Mouse (Mus musculus) heart, postnatal 4 days (tissue): ENCODE data around the gene Slc5a6. TPM values are rescaled to one million over a fixed set of nuclear protein-coding genes. Genes with fewer than 3 reads are reported as not detected.

Experiments used
- DNase-seq: peaks from one replicate; pipeline ENCODE4 v3.0.0; 2021
- total RNA-seq, 2 experiments: library from RNA; stranded (reverse); gene quantifications; 2 replicates each; pipeline ENCODE4 v1.2.3; 2021

Slc5a6 gene
- total RNA-seq, result 1 to 10 TPM; 7.0 to 7.2 TPM

GRCm38 (mm10) chr5:31048763-31049641 is at the start of gene Slc5a6:
TSS of gene Slc5a6 (minus strand) at chr5:31048924.
- DNase-seq, result peak; percentile 56

- no peak for DNase-seq
These were observed 47.2 kb upstream of the Slc5a6 start for GRCm38 (mm10) chr5:31095711-31096480.

DNA sequence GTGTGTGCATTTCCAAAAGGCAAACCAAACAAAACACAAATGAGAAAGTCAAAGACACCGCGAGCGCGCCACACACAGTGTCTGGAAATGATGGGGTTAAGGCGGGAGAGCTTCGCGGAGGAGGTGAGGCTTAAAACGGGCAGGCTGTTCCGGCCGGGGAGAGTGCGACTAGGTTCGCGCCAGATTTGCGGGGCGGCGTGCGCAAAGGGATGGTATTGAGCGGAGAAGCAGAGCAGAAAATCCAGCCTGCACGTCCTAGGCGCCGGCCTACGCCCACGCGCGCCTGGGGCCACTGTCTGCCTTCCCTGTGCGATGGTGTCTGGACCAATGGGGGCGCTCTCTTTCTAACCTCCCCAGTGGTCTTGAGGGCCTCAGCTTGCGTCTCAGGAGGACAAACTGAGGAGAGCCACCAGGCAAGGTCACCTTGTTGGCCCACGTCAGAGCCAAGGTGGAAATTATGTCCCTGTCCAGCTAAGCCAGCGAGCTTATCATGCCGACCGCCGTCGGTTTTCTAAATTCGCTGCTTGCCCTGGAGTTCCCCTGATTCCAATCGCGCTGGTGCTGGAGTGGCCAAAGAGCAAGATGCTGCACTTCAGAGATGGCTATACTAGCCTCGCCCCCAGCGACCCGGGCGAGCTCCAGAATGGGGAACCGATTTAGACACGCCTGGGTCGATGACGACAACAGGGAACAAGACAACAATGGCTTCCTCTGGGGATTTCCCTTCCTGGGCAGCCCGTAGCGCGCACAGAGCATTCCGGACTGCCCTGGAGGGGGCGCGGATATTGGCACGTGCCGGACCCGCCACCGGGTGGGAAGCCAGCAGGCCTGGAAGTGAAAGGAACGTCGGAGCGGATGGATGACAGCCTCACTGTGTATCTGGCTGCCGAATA is 46.3 kb upstream of the Slc5a6 start:
- peak; percentile 78 for DNase-seq

GRCm38 (mm10) chr5:31094100-31094798 is 45.5 kb upstream of the Slc5a6 start:
- DNase-seq, result no peak

DNA sequence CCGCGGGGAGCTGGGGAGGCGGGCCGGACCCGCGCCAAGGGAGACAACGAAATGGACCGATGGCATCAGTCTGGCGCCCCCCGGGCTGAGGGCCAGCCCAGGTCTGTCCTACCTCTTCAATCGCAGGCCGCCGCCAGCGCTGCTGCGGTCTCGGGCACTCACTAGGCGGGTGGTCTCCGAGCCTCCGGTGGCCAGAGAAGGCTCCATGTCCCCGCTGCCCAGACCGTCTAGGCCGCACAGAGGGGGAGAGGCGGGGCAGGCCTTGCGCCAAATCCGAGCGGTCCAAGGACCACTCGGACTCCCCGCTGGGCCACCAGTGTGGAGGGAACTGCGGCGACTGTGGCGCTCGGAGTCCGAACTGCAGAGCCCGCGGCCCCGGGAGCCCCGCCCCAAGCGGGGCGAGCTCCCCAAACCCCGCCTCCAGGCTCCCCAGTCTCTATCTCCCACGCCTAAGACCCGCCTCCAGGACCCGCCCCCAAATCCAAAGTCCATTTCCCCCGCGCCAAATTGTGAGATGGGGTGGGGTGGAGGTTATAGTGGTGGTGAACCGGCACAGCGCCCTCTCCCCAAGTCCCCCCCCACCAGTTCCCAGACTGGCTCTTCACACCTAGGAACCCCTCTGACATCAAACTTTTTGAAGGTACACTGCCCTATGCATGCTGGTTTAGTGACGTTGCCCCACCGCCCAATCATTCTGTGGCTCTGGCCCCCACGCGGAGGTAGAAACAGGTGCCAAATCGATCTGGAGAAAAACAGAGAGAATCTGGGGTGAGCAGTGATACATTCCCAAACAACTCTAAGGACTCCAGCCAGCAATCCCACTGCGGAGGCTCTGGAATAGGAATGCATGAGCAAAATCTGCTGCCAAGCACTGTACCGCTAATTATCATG is 44.7 kb upstream of the Slc5a6 start:
- DNase-seq, result peak; percentile 40

GRCm38 (mm10) chr5:31092231-31092975 is 43.7 kb upstream of the Slc5a6 start:
- no peak for DNase-seq

DNA sequence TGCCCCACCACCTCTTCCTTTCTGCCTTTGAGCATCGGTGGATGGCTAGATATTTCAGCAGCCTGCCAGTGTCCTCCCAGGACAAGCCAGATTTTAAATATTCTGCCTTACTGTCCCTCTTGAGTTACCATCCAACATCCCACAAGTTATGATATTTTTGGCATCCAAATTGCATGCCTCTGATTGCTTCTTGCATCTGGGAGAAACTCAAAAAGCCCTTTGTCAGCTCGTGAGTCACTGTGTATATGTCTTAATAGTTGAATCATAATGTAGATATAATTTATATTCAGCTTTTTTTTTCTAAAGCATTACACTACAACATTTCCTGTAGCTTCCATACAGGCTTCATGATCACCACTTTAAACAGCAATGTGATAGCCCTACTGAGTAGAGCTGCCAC is 38.4 kb upstream of the Slc5a6 start:
- no peak for DNase-seq

DNA sequence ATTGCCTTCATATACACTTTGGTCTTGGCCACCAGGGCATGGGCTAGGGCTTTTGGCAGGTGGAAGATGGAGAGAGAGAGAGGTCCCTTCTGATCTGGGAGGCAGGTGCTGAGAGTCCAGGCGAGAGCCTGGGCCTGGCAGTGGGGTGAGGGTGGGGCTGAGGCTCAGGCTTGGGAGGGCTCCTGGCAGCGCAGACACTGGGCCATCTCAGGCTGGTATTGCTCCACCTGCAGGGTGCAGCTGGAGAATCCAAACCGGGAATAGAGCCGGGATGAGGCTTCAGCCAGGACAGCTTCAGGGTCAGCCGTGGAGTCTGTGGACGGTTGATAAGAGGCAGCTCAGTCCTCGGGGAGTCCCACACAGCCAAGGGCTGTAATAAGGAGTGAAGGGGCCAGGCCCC is 37.9 kb upstream of the Slc5a6 start:
- DNase-seq, result no peak

DNA sequence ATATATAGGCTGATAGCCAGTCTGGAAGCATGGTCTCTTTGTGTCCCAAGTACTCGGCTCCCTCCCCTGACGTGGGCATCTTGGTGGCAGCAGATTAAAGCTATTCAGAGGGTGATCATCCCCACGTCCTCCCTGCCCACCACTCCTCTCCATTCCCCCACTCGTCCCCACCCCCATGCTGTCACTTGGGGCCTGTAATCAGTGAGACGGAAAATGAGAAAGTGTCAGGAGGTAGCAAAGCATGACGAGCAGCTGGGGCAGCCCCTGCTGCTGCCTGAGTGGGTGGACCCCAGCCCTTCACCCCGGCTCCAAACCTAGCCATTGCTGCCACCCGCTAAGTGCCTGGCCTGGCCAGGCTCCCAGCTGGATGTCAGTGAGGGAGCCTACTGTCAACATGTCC is 35.2 kb upstream of the Slc5a6 start:
- DNase-seq, result no peak

DNA sequence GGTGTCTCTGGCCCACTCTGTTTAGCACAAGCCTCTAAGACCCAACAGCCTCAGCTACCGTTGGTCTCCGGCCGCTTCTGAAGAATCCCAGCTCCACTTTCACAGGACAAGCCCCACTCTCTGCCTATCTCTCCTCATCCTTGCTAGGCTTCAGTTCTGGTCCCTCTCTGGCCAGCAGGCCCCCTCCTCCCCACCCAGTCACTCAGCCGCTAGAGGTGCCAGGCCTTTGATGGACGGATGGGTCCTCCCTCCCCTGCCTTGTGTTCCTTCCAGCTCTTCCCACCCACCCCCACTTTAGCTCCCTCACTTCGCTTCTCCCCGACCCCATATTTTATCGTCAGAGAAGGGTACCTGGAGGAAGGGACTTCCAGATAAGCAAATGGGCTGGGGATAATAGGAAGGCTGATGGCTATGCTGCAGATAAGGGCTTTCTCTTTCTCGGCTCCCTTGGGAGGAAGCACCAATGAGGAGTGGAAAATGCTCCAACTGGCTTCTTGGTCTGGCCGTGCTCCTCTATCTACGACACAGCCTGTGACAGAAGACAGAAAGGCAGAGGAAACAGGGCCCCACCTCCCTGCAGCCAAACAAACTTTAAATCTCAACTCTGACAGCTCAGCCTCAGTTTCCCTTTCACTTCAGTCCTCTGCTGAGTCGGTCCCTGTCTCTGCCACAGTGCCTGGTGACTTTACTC is 34.4 kb upstream of the Slc5a6 start:
- peak; percentile 37 for DNase-seq

GRCm38 (mm10) chr5:31082355-31082754 is 33.6 kb upstream of the Slc5a6 start:
- DNase-seq, result peak; percentile 83

GRCm38 (mm10) chr5:31081386-31081785 is 32.7 kb upstream of the Slc5a6 start:
- DNase-seq, result peak; percentile 69

- no peak for DNase-seq
These were observed 32.1 kb upstream of the Slc5a6 start for GRCm38 (mm10) chr5:31080795-31081164.

- no peak for DNase-seq
These were observed 31.5 kb upstream of the Slc5a6 start for GRCm38 (mm10) chr5:31080059-31080794.

DNA sequence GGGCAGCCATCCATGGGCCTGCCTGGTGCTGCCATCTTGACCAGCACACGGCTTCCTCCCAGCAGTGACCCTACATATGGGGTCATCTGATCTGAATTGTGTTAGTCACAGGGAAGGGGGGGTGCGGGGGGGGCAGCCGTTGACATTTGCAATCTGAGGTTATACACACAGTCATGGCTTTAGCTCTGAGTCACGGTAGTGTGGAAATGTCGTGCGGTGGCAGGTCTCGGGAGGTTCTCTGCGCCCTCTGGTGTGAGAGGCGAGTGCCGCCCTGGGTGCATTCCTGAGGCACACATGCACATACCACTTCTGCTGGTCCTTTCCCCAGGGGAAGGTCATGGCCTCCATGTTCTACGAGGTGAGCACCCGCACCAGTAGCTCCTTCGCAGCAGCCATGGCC is 27.6 kb upstream of the Slc5a6 start:
- no peak for DNase-seq

DNA sequence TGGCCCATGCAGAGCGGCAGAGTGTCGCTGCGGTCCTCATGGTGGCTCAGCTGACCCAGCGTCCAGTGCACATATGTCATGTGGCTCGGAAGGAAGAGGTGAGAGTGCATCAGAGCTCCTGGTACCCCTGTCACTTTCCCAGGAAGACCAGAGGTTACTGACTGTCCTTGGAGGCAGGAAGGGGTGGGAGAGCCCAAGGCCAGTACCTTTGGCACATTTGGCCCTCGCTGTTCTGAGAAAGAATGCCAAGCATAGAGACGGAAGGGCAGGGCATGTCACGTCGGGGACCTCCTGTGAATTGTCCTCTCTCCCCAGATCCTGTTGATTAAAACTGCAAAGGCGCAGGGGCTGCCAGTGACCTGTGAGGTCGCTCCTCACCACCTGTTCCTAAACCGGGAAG is 24.5 kb upstream of the Slc5a6 start:
- DNase-seq, result no peak

- DNase-seq, result no peak
These were observed 23.1 kb upstream of the Slc5a6 start for GRCm38 (mm10) chr5:31071821-31072220.

- no peak for DNase-seq
These were observed 22.3 kb upstream of the Slc5a6 start for GRCm38 (mm10) chr5:31071059-31071458.

- no peak for DNase-seq
These were observed 21.1 kb upstream of the Slc5a6 start for GRCm38 (mm10) chr5:31069810-31070209.
